Mouse (Mus musculus) liver, adult 2 months (tissue): ENCODE results near the gene 4930544G11Rik.

ENCODE experiments used
- CTCF ChIP-seq: fragments of 200-500 bp; IDR thresholded peaks from 2 replicates; pipeline ENCODE4 v1.5.1; 2011; ENCODE audit warnings: low read depth, low read length, control low read depth
- POLR2A ChIP-seq: fragments of 200-500 bp; IDR thresholded peaks from 2 replicates; pipeline ENCODE4 v1.6.1; 2011; ENCODE audit warnings: low read length, control low read depth; ENCODE audit not compliant: insufficient read depth; ENCODE audit errors: extremely low read depth

DNA sequence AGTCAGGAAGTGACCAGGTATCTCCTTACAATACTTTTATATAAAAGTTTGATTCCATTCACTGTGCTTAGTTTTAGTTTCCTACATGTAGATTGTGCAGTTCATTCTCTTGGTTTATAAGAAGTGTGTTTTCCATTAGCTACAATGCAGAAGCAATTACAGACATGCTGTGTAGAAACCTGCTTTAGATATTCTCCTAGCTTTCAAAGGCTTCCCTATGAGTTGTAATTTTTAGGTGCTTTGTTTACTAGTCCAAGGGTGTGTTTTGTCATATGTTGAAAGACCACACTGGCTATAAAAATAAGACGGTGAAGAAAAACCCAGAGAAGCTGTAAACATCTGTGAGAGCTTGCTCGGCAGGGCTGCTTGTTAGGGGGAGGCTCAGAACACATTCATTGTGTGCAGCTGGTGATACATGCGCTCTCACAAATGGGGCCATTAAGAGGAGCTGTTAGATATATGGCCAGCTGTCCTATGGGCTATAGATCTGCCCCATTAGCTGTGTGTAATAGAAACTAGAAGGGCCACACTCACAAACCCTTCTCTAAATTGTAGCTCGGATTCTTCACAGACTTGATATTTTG is 28.8 kb upstream of the 4930544G11Rik start:
- TF ChIP-seq POLR2A (no peak), CTCF (no peak)
